Mouse (Mus musculus) heart, embryonic 16.5 days (tissue): ENCODE data around the gene Ipo4. TPM values are rescaled to one million over a fixed set of nuclear protein-coding genes. Genes with fewer than 3 reads are reported as not detected.
A peak's percentile ranks its signal among the peaks of the same experiment; 100 is the strongest.

ENCODE experiments used
- ATAC-seq: fragments of 200-750 bp; cut with Nextera tagmentation; replicated peaks from 2 replicates; pipeline ENCODE4 v1.8.0; 2017; ENCODE audit warnings: moderate number of reproducible peaks; ENCODE audit not compliant: insufficient read depth, low FRiP score; ENCODE audit errors: extremely low read depth
- H3K27ac ChIP-seq: fragments of 300-500 bp; sonication (generic); 2 replicates; pipeline ENCODE4 v1.5.1; 2014; ENCODE audit warnings: mild to moderate bottlenecking, low read length, control low read depth, moderate library complexity
- H3K27me3 ChIP-seq: fragments of 300-500 bp; sonication (generic); 2 replicates; pipeline ENCODE4 v1.6.1; 2014; ENCODE audit warnings: low read length, mixed read lengths; ENCODE audit not compliant: control insufficient read depth, insufficient read depth
- H3K36me3 ChIP-seq: fragments of 300-500 bp; sonication (generic); 2 replicates; pipeline ENCODE4 v1.6.1; 2014; ENCODE audit not compliant: control insufficient read depth, insufficient read depth
- H3K4me1 ChIP-seq: fragments of 300-500 bp; sonication (generic); 2 replicates; pipeline ENCODE4 v1.6.1; 2014; ENCODE audit warnings: low read length, mixed read lengths; ENCODE audit not compliant: control insufficient read depth, insufficient read depth
- H3K4me2 ChIP-seq: fragments of 300-500 bp; sonication (generic); 2 replicates; pipeline ENCODE4 v1.6.1; 2014; ENCODE audit warnings: low read depth, mild to moderate bottlenecking, control low read depth, low read length
- H3K4me3 ChIP-seq: fragments of 300-500 bp; sonication (generic); 2 replicates; pipeline ENCODE4 v1.5.1; 2014; ENCODE audit warnings: mild to moderate bottlenecking, control low read depth, low read length
- H3K9ac ChIP-seq: fragments of 300-500 bp; sonication (generic); 2 replicates; pipeline ENCODE4 v1.6.1; 2014; ENCODE audit warnings: low read length, control low read depth
- H3K9me3 ChIP-seq: fragments of 300-500 bp; sonication (generic); replicated peaks from 2 replicates; pipeline ENCODE4 v1.6.1; 2016; ENCODE audit warnings: low read length; ENCODE audit not compliant: control insufficient read depth
- WGBS: fragments of 180-500 bp; shearing (Covaris S2); extraction: QIAGEN DNeasy Blood & Tissue Kit; methylation state at CpG from one replicate; pipeline ENCODE4 v1.1.7; 2014; 5-methylcytosine and 5-hydroxymethylcytosine counted together
- polyA plus RNA-seq: library from polyadenylated mRNA; unstranded; fragments of >200 nt; fragmentation: Nextera tagmentation; extraction: Ambion mirVana; gene quantifications from 2 replicates; pipeline ENCODE4 v1.2.1, GENCODE M21; 2015

Ipo4 gene
- polyA plus RNA-seq, 1 experiment from 2014 or later, result 64.8 TPM

GRCm38 (mm10) chr14:55585566-55585960 is 50.2 kb downstream of the Ipo4 start:
- peak overlapping the region; percentile 64 for H3K4me3 ChIP-seq
- H3K36me3 ChIP-seq, result peaks cover 18% of the 10 kb centered on the region
- WGBS, result 46% methylated on average over 6 of the region's 6 CpGs
- H3K9ac ChIP-seq, result peak overlapping the region; percentile 81
- peaks cover 12% of the 10 kb centered on the region for H3K4me1 ChIP-seq
- H3K27ac ChIP-seq, result peak overlapping the region; percentile 52
- H3K4me2 ChIP-seq, result peak overlapping the region; percentile 85
- H3K27me3 ChIP-seq, result no peaks in the 10 kb centered on the region
- no peaks in the 10 kb centered on the region for H3K9me3 ChIP-seq
- ATAC-seq, result no peak

- WGBS, result 3% methylated on average over 42 of the region's 43 CpGs
- Histone ChIP-seq H3K27me3 (no peaks in the 10 kb centered on the region), H3K4me1 (peaks cover 8% of the 10 kb centered on the region), H3K4me3 (peak within 1 kb of the TSS; percentile 64), H3K4me2 (peak within 1 kb of the TSS; percentile 85), H3K27ac (peak within 1 kb of the TSS; percentile 83), H3K36me3 (peaks cover 19% of the 10 kb centered on the region), H3K9me3 (no peaks in the 10 kb centered on the region), H3K9ac (peak within 1 kb of the TSS; percentile 81)
- ATAC-seq, result peak; percentile 87
Measured at GRCm38 (mm10) chr14:55584702-55585565, 50.8 kb downstream of the Ipo4 start, which contains the start of gene Emc9. Gene Emc9, minus strand, starts transcription at chr14:55585302.

- Histone ChIP-seq H3K9ac (peak overlapping the region; percentile 81), H3K4me1 (peaks cover 9% of the 10 kb centered on the region), H3K36me3 (peaks cover 21% of the 10 kb centered on the region), H3K4me3 (peak overlapping the region; percentile 64), H3K4me2 (peak overlapping the region; percentile 85), H3K27ac (peak overlapping the region; percentile 83), H3K9me3 (no peaks in the 10 kb centered on the region), H3K27me3 (no peaks in the 10 kb centered on the region)
- ATAC-seq, result no peak
- 38% methylated on average over 5 of the region's 5 CpGs for WGBS
Measured at GRCm38 (mm10) chr14:55584303-55584701, 51.5 kb downstream of the Ipo4 start.

- Histone ChIP-seq H3K4me1 (peaks cover 21% of the 10 kb centered on the region), H3K36me3 (peaks cover 17% of the 10 kb centered on the region), H3K4me2 (no peak overlapping the region), H3K9ac (no peak overlapping the region), H3K4me3 (no peak overlapping the region), H3K27me3 (no peaks in the 10 kb centered on the region), H3K9me3 (no peaks in the 10 kb centered on the region), H3K27ac (no peak overlapping the region)
- ATAC-seq, result no peak
- 76% methylated on average over 9 of the region's 9 CpGs for WGBS
Measured at GRCm38 (mm10) chr14:55581981-55582681, 53.6 kb downstream of the Ipo4 start.

- Histone ChIP-seq H3K4me2 (no peak overlapping the region), H3K4me3 (no peak overlapping the region), H3K27me3 (no peaks in the 10 kb centered on the region), H3K4me1 (peaks cover 23% of the 10 kb centered on the region), H3K27ac (no peak overlapping the region), H3K36me3 (peaks cover 14% of the 10 kb centered on the region), H3K9me3 (no peaks in the 10 kb centered on the region), H3K9ac (no peak overlapping the region)
- 94% methylated on average over 16 of the region's 16 CpGs for WGBS
- ATAC-seq, result no peak
Measured at GRCm38 (mm10) chr14:55580731-55581130, 55.0 kb downstream of the Ipo4 start.

GRCm38 (mm10) chr14:55579511-55580496 is 56.0 kb downstream of the Ipo4 start:
- H3K9ac ChIP-seq, result no peak overlapping the region
- no peaks in the 10 kb centered on the region for H3K9me3 ChIP-seq
- no peaks in the 10 kb centered on the region for H3K27me3 ChIP-seq
- H3K4me3 ChIP-seq, result no peak overlapping the region
- H3K4me2 ChIP-seq, result 0 out of 2 replicates have a peak overlapping the region, but pooled peaks have one; percentile 65
- H3K27ac ChIP-seq, result no peak overlapping the region
- WGBS, result 83% methylated on average over 23 of the region's 23 CpGs
- peaks cover 14% of the 10 kb centered on the region for H3K36me3 ChIP-seq
- no peak for ATAC-seq
- peaks cover 18% of the 10 kb centered on the region for H3K4me1 ChIP-seq

GRCm38 (mm10) chr14:55578668-55579269 is 57.0 kb downstream of the Ipo4 start:
- peak; percentile 33 for ATAC-seq
- Histone ChIP-seq H3K27ac (peak overlapping the region; percentile 82), H3K4me3 (peak overlapping the region; percentile 76), H3K9me3 (no peaks in the 10 kb centered on the region), H3K4me2 (peak overlapping the region; percentile 65), H3K36me3 (peaks cover 14% of the 10 kb centered on the region), H3K9ac (peak overlapping the region; percentile 86), H3K4me1 (peaks cover 24% of the 10 kb centered on the region), H3K27me3 (no peaks in the 10 kb centered on the region)
- 19% methylated on average over 6 of the region's 6 CpGs for WGBS
